Mouse (Mus musculus) embryonic facial prominence, embryonic 15.5 days (tissue): ENCODE results near the gene Nck1. TPM values are rescaled to one million over a fixed set of nuclear protein-coding genes. Genes with fewer than 3 reads are reported as not detected.

Source experiments
- ATAC-seq: fragments of 200-750 bp; cut with Nextera tagmentation; 2 replicates; pipeline ENCODE4 v1.8.0; 2017; ENCODE audit warnings: low read depth, moderate TSS enrichment; ENCODE audit not compliant: insufficient number of reproducible peaks, low FRiP score, low TSS enrichment
- H3K27ac ChIP-seq: fragments of 300-500 bp; sonication (generic); replicated peaks from 2 replicates; pipeline ENCODE4 v1.5.1; 2015; ENCODE audit warnings: mild to moderate bottlenecking, inconsistent platforms
- H3K27me3 ChIP-seq: fragments of 300-500 bp; sonication (generic); 2 replicates; pipeline ENCODE4 v1.6.1; 2015; ENCODE audit warnings: inconsistent platforms
- H3K36me3 ChIP-seq: fragments of 300-500 bp; sonication (generic); 2 replicates; pipeline ENCODE4 v1.6.1; 2015; ENCODE audit warnings: mild to moderate bottlenecking, inconsistent platforms
- H3K4me1 ChIP-seq: fragments of 300-500 bp; sonication (generic); 2 replicates; pipeline ENCODE4 v1.6.1; 2015; ENCODE audit warnings: inconsistent platforms
- H3K4me2 ChIP-seq: fragments of 300-500 bp; sonication (generic); replicated peaks from 2 replicates; pipeline ENCODE4 v1.6.1; 2015; ENCODE audit warnings: mild to moderate bottlenecking, inconsistent platforms
- H3K4me3 ChIP-seq: fragments of 300-500 bp; sonication (generic); replicated peaks from 2 replicates; pipeline ENCODE4 v1.5.1; 2015; ENCODE audit warnings: mild to moderate bottlenecking, inconsistent platforms
- H3K9ac ChIP-seq: fragments of 300-500 bp; sonication (generic); 2 replicates; pipeline ENCODE4 v1.6.1; 2015; ENCODE audit warnings: inconsistent platforms
- H3K9me3 ChIP-seq: fragments of 300-500 bp; sonication (generic); replicated peaks from 2 replicates; pipeline ENCODE4 v1.6.1; 2016; ENCODE audit warnings: inconsistent platforms
- WGBS: fragments of 180-500 bp; shearing (Covaris S2); methylation state at CpG from one replicate; pipeline ENCODE4 v1.1.7; 2015; 5-methylcytosine and 5-hydroxymethylcytosine counted together
- polyA plus RNA-seq: library from polyadenylated mRNA; unstranded; fragments of >200 nt; fragmentation: Nextera tagmentation; extraction: Ambion mirVana; gene quantifications from 2 replicates; pipeline ENCODE4 v1.2.1, GENCODE M21; 2015

Gene Nck1
- polyA plus RNA-seq, 1 experiment from 2014 or later = 64.2 TPM

DNA sequence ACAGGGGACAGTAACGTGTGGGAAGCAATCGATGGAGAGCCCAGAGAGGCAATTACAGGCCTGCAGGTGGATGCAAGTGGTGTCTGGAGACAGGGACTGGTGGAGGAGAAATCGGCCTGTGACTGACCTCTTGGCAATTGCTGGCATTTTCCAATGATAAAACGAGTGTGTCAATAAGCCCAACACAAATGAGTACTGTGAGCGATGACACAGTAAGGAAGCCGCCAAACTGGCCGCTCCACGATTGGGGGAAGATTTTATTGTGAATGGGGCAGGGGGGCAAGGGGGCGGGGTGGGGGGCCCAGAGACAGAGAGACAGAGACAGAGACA is 91.3 kb downstream of the Nck1 start:
- WGBS = 12% methylated on average over 9 of the region's 9 CpGs

DNA sequence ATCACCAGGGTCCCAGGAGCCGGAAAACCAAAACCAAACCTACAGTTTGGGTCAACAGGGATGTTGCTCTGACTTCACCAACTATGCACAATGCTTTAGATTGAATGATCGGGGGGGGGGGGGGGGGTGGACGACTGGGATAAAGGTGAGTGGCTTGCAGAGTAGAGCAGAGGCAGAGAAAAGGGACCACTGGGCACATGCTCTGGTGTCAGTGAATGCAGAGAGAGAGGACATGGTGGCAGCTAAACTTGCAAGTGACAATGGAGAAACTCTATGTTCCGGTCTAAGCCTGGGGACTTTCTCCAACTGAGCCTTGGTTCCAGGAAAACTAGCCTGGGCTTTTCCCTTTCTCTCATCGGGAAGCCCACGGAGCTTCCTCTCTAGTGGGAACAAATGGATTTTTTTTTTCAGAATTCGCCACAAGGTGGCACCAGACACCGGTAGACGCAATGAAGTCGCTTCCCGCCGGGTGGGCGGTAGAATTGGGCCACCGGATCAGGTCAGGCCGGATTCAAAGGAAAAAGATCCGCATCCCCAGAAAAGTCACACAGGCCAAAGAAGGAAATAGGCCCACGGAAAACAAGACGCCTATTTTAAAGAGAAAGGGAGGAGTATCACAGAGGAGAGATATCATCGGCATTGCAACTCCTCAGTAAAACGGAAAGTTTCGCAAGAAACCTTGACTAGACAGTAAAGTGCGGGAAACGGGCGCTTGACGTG is 91.8 kb downstream of the Nck1 start:
- Histone ChIP-seq H3K4me2 (peak overlapping the region; percentile 65), H3K4me3 (peak overlapping the region; percentile 44), H3K9me3 (no peaks in the 10 kb centered on the region), H3K9ac (peak overlapping the region; percentile 23; the same call in 1 of the 2 replicates), H3K27me3 (no peaks in the 10 kb centered on the region), H3K36me3 (0 out of 2 replicates have a peak, but pooled peaks cover 5% of the 10 kb centered on the region), H3K4me1 (no peaks in the 10 kb centered on the region; the same call in 1 of the 2 replicates), H3K27ac (no peak overlapping the region)
- no peak for ATAC-seq
- WGBS = 6% methylated on average over 24 of the region's 25 CpGs

More for the DNA sequence above, 91.3 kb downstream of the Nck1 start:
- H3K9ac ChIP-seq = peak overlapping the region; percentile 23; the same call in 1 of the 2 replicates
- no peak overlapping the region for H3K27ac ChIP-seq
- no peaks in the 10 kb centered on the region; the same call in 1 of the 2 replicates for H3K4me1 ChIP-seq
- no peaks in the 10 kb centered on the region for H3K9me3 ChIP-seq
- H3K4me3 ChIP-seq = peak overlapping the region; percentile 44
- H3K36me3 ChIP-seq = 0 out of 2 replicates have a peak, but pooled peaks cover 5% of the 10 kb centered on the region
- no peak for ATAC-seq
- H3K27me3 ChIP-seq = no peaks in the 10 kb centered on the region
- peak overlapping the region; percentile 65 for H3K4me2 ChIP-seq

- Histone ChIP-seq H3K36me3 (no peaks in the 10 kb centered on the region), H3K27me3 (peaks cover 4% of the 10 kb centered on the region; the same call in 1 of the 2 replicates), H3K9ac (no peak overlapping the region), H3K4me3 (no peak overlapping the region), H3K27ac (no peak overlapping the region), H3K4me1 (no peaks in the 10 kb centered on the region; the same call in 1 of the 2 replicates), H3K9me3 (no peaks in the 10 kb centered on the region), H3K4me2 (no peak overlapping the region)
- no peak for ATAC-seq
- WGBS = 42% methylated on average over 6 of the region's 6 CpGs
These were observed 93.5 kb downstream of the Nck1 start for GRCm38 (mm10) chr9:100452432-100452831.

- Histone ChIP-seq H3K4me1 (peaks cover 8% of the 10 kb centered on the region), H3K9ac (no peak overlapping the region), H3K4me2 (peak overlapping the region; percentile 73), H3K9me3 (no peaks in the 10 kb centered on the region), H3K27me3 (peaks cover 4% of the 10 kb centered on the region; the same call in 1 of the 2 replicates), H3K36me3 (no peaks in the 10 kb centered on the region), H3K4me3 (peak overlapping the region; percentile 45), H3K27ac (peak overlapping the region; percentile 9)
- peak; percentile 73; the same call in 1 of the 2 replicates for ATAC-seq
- WGBS = under 1% methylated on average over 32 of the region's 32 CpGs
These were observed 99.8 kb downstream of the Nck1 start for GRCm38 (mm10) chr9:100446059-100446686.

Other genes with a start within 250 kb of the Nck1 start
- gene Il20rb, start 59.3 kb downstream of the Nck1 start, polyA plus RNA-seq = 7.8 and 8.5 TPM in 2 replicates
- gene Slc35g2, start 25.0 kb upstream of the Nck1 start, polyA plus RNA-seq = 4.1 and 4.8 TPM in 2 replicates
- gene Stag1, start 51.7 kb upstream of the Nck1 start, polyA plus RNA-seq = 33.8 and 40.4 TPM in 2 replicates